Mouse (Mus musculus) ES-Bruce4 (cell line): Measurements from ENCODE around the gene Eid1.

Source experiments
- CTCF ChIP-seq: IDR thresholded peaks from one replicate; pipeline ENCODE4 v1.8.1; 2011; ENCODE audit warnings: low read depth, low read length
- POLR2A ChIP-seq: IDR thresholded peaks from one replicate; pipeline ENCODE4 v1.8.1; 2011; ENCODE audit warnings: low read length; ENCODE audit not compliant: insufficient read depth

DNA sequence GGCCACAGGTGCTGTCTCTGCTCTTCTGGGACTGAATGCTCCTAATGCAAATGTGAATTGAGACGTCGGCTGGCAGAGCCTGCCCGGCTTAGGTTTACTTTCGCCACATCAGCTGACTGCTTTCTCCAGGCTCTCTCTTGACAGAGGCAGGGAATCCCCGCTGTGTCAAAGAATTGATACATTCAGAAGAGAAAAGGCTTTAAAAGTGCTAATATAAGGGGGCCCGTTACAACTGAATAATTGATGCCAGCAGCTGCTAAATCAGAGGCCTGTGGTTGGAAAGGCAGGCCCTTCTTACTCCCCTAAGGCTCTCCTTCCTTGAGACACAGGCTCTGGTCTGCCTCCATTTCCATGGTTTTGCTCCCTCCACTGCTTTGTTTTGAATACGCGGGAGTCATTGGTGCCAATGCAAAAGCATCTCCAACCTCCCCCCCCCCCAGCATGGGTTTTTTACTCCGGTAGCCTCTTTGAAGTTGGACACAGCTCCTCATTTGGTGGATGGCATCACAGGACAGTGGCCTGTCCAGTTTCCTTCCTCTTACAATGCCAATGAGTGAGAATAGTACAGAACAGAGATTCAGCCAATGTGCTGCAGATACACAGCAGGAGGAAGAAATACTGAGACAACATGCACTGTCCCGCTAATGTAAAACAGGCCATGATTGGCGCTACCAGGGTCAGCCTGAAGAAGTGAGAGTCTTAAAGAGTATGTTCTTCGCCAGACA, 32.2 kb downstream of the Eid1 start:
- TF ChIP-seq POLR2A (no peak), CTCF (no peak)
